Mouse (Mus musculus): ENCODE measurements at regions not wholly inside any gene's neighbourhood (a gene's known extent, or its start where the extent isn't known, plus 50 kb on each side); places are given as distances from the start of the nearest gene placed in this dataset.

GRCm38 (mm10) chr3:35249160-35249559 is 504.7 kb upstream of the Atp11b start:
- Histone ChIP-seq H3K4me1 (replicated peaks; ENCODE audit: control insufficient read depth, insufficient read depth, low read length) (no peaks in the 10 kb centered on the region), H3K4me3 (ENCODE audit: control insufficient read depth, insufficient read depth, low read length) (no peak overlapping the region), H3K27ac (ENCODE audit: control insufficient read depth, insufficient read depth, low read length) (no peak overlapping the region), H3K27me3 (ENCODE audit: control insufficient read depth, insufficient read depth, low read length) (no peaks in the 10 kb centered on the region), H3K36me3 (ENCODE audit: control insufficient read depth, insufficient read depth, low read length) (no peaks in the 10 kb centered on the region)
- no peak for DNase-seq
- 90% methylated on average over 10 of the region's 10 CpGs for WGBS
- no peak for TF ChIP-seq POLR2A (IDR thresholded peaks at IDR 0.05; ENCODE audit: control insufficient read depth, extremely low read depth, insufficient read depth, low read length, poor library complexity)
- no peak for TF ChIP-seq CTCF (IDR thresholded peaks at IDR 0.05; ENCODE audit: borderline replicate concordance, control insufficient read depth, extremely low read depth, insufficient read depth, low read length, poor library complexity)

GRCm38 (mm10) chr3:35250092-35250749 is 503.7 kb upstream of the Atp11b start:
- WGBS, result 90% methylated on average over 14 of the region's 14 CpGs

GRCm38 (mm10) chr3:35253861-35254260 is 500.0 kb upstream of the Atp11b start:
- WGBS, result 72% methylated on average over 5 of the region's 5 CpGs
- TF ChIP-seq CTCF (IDR thresholded peaks at IDR 0.05; ENCODE audit: borderline replicate concordance, control insufficient read depth, extremely low read depth, insufficient read depth, low read length, poor library complexity) (no peak), POLR2A (IDR thresholded peaks at IDR 0.05; ENCODE audit: control insufficient read depth, extremely low read depth, insufficient read depth, low read length, poor library complexity) (no peak)
- no peak for DNase-seq
- no peak overlapping the region for H3K27ac ChIP-seq (ENCODE audit: control insufficient read depth, insufficient read depth, low read length)
- H3K4me3 ChIP-seq (ENCODE audit: control insufficient read depth, insufficient read depth, low read length), result no peak overlapping the region
- no peaks in the 10 kb centered on the region for H3K36me3 ChIP-seq (ENCODE audit: control insufficient read depth, insufficient read depth, low read length)
- no peaks in the 10 kb centered on the region for H3K27me3 ChIP-seq (ENCODE audit: control insufficient read depth, insufficient read depth, low read length)
- no peaks in the 10 kb centered on the region for H3K4me1 ChIP-seq (replicated peaks; ENCODE audit: control insufficient read depth, insufficient read depth, low read length)

More at GRCm38 (mm10) chr3:35250092-35250749, 503.7 kb upstream of the Atp11b start:
- Histone ChIP-seq H3K4me1 (replicated peaks; ENCODE audit: control insufficient read depth, insufficient read depth, low read length) (no peaks in the 10 kb centered on the region), H3K4me3 (ENCODE audit: control insufficient read depth, insufficient read depth, low read length) (no peak overlapping the region), H3K27ac (ENCODE audit: control insufficient read depth, insufficient read depth, low read length) (no peak overlapping the region), H3K36me3 (ENCODE audit: control insufficient read depth, insufficient read depth, low read length) (no peaks in the 10 kb centered on the region), H3K27me3 (ENCODE audit: control insufficient read depth, insufficient read depth, low read length) (no peaks in the 10 kb centered on the region)
- no peak for TF ChIP-seq POLR2A (IDR thresholded peaks at IDR 0.05; ENCODE audit: control insufficient read depth, extremely low read depth, insufficient read depth, low read length, poor library complexity)
- no peak for TF ChIP-seq CTCF (IDR thresholded peaks at IDR 0.05; ENCODE audit: borderline replicate concordance, control insufficient read depth, extremely low read depth, insufficient read depth, low read length, poor library complexity)
- no peak for DNase-seq

DNA sequence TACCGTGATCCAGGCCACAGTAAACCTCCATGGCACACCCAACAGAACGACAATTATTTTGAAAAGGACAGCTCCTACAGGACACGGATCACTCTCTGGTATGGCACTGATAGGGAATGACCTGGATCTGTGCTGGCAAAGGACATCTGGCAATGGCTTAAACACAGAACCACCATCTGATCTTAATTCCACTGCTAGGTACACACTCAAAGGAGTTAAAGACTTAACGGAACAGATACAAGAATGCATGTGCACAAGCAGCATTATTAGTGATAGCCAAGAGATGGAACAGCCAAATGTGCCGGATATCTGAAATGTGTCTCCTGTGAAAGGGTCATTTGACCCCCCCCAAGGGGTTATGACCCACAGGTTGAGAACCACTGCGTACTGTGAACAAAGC is 493.0 kb upstream of the Atp11b start:
- Histone ChIP-seq H3K4me3 (ENCODE audit: control insufficient read depth, insufficient read depth, low read length) (no peak overlapping the region), H3K27me3 (ENCODE audit: control insufficient read depth, insufficient read depth, low read length) (no peaks in the 10 kb centered on the region), H3K36me3 (ENCODE audit: control insufficient read depth, insufficient read depth, low read length) (no peaks in the 10 kb centered on the region), H3K4me1 (replicated peaks; ENCODE audit: control insufficient read depth, insufficient read depth, low read length) (no peaks in the 10 kb centered on the region), H3K27ac (ENCODE audit: control insufficient read depth, insufficient read depth, low read length) (no peak overlapping the region)
- DNase-seq, result no peak
- 96% methylated on average over 6 of the region's 6 CpGs for WGBS
- TF ChIP-seq POLR2A (IDR thresholded peaks at IDR 0.05; ENCODE audit: control insufficient read depth, extremely low read depth, insufficient read depth, low read length, poor library complexity), result no peak
- TF ChIP-seq CTCF (IDR thresholded peaks at IDR 0.05; ENCODE audit: borderline replicate concordance, control insufficient read depth, extremely low read depth, insufficient read depth, low read length, poor library complexity), result no peak

DNA sequence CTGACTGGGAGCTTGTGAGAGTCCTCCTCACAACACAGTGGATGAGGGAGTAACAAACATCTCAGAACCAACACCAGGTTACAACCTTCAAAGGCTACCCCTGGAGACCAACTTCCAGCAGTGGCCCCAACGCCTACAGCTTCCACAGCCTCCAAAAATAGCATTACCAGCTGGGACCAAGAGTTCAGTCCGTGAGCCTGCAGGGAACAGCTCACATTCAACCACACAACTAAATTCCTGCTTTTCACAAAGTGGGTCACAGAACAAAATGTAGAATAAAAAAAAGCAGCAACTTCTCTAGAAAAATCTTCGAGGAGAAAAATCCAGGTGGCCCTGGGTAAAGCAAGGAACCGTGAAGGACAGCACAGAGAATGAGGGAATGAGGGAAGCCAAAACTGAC is 485.0 kb upstream of the Atp11b start:
- no peaks in the 10 kb centered on the region for H3K27me3 ChIP-seq (ENCODE audit: control insufficient read depth, insufficient read depth, low read length)
- H3K36me3 ChIP-seq (ENCODE audit: control insufficient read depth, insufficient read depth, low read length), result no peaks in the 10 kb centered on the region
- TF ChIP-seq POLR2A (IDR thresholded peaks at IDR 0.05; ENCODE audit: control insufficient read depth, extremely low read depth, insufficient read depth, low read length, poor library complexity), result no peak
- no peak overlapping the region for H3K4me3 ChIP-seq (ENCODE audit: control insufficient read depth, insufficient read depth, low read length)
- 76% methylated on average over 4 of the region's 4 CpGs for WGBS
- DNase-seq, result no peak
- no peak overlapping the region for H3K27ac ChIP-seq (ENCODE audit: control insufficient read depth, insufficient read depth, low read length)
- no peaks in the 10 kb centered on the region for H3K4me1 ChIP-seq (replicated peaks; ENCODE audit: control insufficient read depth, insufficient read depth, low read length)

DNA sequence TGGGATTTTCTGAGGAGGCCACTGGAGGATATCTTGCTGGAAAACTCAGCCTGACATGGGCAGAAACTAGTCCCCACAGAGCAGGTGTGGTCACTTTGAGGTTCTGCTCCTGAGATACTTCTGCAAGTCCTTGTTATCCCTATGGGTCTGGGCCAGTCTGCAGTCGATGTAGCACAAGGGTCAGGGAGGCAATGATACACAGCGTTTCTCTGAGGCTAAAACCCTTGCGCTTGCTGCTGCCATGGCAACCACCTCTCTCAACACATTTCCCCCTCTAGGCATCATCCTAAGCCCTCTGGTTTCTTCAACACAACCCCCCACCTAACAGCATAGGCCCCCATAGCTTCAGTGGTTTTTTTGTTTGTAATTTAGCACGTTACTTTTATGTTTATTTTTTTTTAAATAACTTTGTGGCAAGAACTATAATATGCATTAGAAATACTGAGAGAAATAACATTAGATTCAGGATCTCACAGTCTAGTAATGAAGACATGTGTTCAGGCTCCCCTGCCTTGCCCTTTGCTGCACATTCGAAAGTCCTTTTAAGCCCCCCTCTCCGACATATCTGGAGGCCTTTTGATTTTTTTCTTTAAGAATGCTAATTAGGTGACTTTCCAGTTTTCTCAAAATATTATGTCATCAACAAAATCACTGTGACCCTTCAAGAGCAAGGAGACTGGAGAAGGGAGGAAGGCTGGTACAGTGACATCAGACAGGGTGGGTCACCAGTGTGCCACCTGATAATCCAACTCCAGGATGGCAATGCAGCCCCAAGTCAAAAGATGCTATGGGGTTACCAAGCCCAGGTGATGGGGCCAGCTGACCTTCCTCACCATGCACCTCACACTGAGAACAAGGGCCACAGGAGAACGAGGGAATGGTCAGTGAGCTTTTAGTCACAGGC is 483.7 kb upstream of the Atp11b start:
- H3K27me3 ChIP-seq (ENCODE audit: control insufficient read depth, insufficient read depth, low read length), result no peaks in the 10 kb centered on the region
- no peaks in the 10 kb centered on the region for H3K36me3 ChIP-seq (ENCODE audit: control insufficient read depth, insufficient read depth, low read length)
- TF ChIP-seq POLR2A (IDR thresholded peaks at IDR 0.05; ENCODE audit: control insufficient read depth, extremely low read depth, insufficient read depth, low read length, poor library complexity) (no peak), CTCF (IDR thresholded peaks at IDR 0.05; ENCODE audit: borderline replicate concordance, control insufficient read depth, extremely low read depth, insufficient read depth, low read length, poor library complexity) (no peak)
- no peak for DNase-seq
- WGBS, result 83% methylated on average over 7 of the region's 7 CpGs
- H3K27ac ChIP-seq (ENCODE audit: control insufficient read depth, insufficient read depth, low read length), result no peak overlapping the region
- no peaks in the 10 kb centered on the region for H3K4me1 ChIP-seq (replicated peaks; ENCODE audit: control insufficient read depth, insufficient read depth, low read length)
- no peak overlapping the region for H3K4me3 ChIP-seq (ENCODE audit: control insufficient read depth, insufficient read depth, low read length)
